Mouse (Mus musculus) splenic B cell, adult 2 months (primary cell): Measurements from ENCODE around the gene Zfp108.

Source experiments
- DNase-seq: peaks from one replicate; pipeline ENCODE4 v3.0.0-alpha.2; 2011; ENCODE audit warnings: low read depth, low spot score
- H3K27me3 ChIP-seq: 2 replicates; pipeline ENCODE4 v1.6.1; 2012; ENCODE audit warnings: mild to moderate bottlenecking, low read length, moderate library complexity, mixed read lengths; ENCODE audit not compliant: control insufficient read depth, poor library complexity, insufficient read depth, severe bottlenecking
- H3K36me3 ChIP-seq: 2 replicates; pipeline ENCODE4 v1.6.1; 2012; ENCODE audit warnings: mild to moderate bottlenecking, low read length, moderate library complexity, mixed read lengths; ENCODE audit not compliant: control insufficient read depth, poor library complexity, insufficient read depth, severe bottlenecking

The Zfp108 gene

GRCm38 (mm10) chr7:24254633-24255474 lies at the start of gene Zfp108:
Gene Zfp108, plus strand, starts transcription at chr7:24254794.
- peak; percentile 39 for DNase-seq
- Histone ChIP-seq H3K27me3 (no peaks in the 10 kb centered on the region), H3K36me3 (no peaks in the 10 kb centered on the region)

DNA sequence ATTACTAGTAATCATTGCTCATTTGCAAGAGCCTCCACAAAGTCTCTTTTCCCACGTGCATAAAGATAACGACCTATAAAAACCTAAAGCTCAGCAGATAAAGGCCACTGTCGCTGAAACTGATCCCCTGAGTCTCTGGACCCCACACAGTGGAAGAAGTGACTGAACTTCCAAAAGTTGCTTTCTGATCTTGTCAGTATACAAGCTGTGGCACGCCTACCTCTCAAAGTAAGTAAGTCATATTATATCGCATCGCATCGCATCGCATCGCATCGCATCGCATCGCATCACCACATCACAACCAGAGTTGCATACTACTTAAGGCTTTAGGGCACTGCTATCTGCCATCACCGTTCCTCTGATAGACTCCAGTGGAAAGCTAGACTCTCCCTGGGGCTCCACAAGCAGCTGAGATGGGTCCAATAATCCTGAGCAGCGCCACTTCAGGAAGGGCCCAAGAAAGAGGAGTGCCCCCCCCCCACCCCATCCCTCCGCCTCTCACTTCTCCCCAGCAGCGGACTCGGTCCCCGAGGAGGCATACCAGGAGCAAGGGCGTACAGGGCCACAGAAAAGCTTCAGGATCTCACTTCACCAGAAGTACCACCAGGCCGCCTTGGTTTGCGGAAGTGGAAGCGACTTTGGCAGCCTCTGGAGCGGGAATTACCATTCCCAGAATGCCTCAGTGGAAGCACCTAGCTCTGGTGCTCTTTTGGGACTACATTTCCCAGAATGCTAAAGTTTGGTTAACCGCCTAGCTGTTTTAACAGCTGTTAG lies 46.9 kb upstream of the Zfp108 start:
- H3K27me3 ChIP-seq = no peaks in the 10 kb centered on the region
- no peak for DNase-seq
- H3K36me3 ChIP-seq = no peaks in the 10 kb centered on the region

GRCm38 (mm10) chr7:24208282-24208886 lies 46.2 kb upstream of the Zfp108 start:
- H3K36me3 ChIP-seq = no peaks in the 10 kb centered on the region
- DNase-seq = no peak
- H3K27me3 ChIP-seq = no peaks in the 10 kb centered on the region

- no peaks in the 10 kb centered on the region; the same call in 1 of the 2 replicates for H3K27me3 ChIP-seq
Observed at GRCm38 (mm10) chr7:24210296-24210695, 44.3 kb upstream of the Zfp108 start.

GRCm38 (mm10) chr7:24211343-24211742 lies 43.3 kb upstream of the Zfp108 start, which contains the start of gene Zfp111:
Gene Zfp111, minus strand, starts transcription at chr7:24211443.
- DNase-seq = no peak
- Histone ChIP-seq H3K27me3 (no peaks in the 10 kb centered on the region; the same call in 1 of the 2 replicates), H3K36me3 (no peaks in the 10 kb centered on the region)

More at GRCm38 (mm10) chr7:24210296-24210695, 44.3 kb upstream of the Zfp108 start:
- no peak for DNase-seq
- H3K36me3 ChIP-seq = no peaks in the 10 kb centered on the region

GRCm38 (mm10) chr7:24237040-24237791 lies 17.4 kb upstream of the Zfp108 start, which contains the start of gene Zfp109:
Gene Zfp109, minus strand, starts transcription at chr7:24237560.
- DNase-seq = peak; percentile 27
- H3K27me3 ChIP-seq = no peaks in the 10 kb centered on the region; the same call in 1 of the 2 replicates
- H3K36me3 ChIP-seq = no peaks in the 10 kb centered on the region

- Histone ChIP-seq H3K27me3 (no peaks in the 10 kb centered on the region), H3K36me3 (no peaks in the 10 kb centered on the region)
- no peak for DNase-seq
Observed at GRCm38 (mm10) chr7:24253779-24254615, 597 bp upstream of the Zfp108 start.

GRCm38 (mm10) chr7:24259306-24259999 lies 4.9 kb downstream of the Zfp108 start:
- DNase-seq = no peak
- H3K27me3 ChIP-seq = no peaks in the 10 kb centered on the region
- H3K36me3 ChIP-seq = no peaks in the 10 kb centered on the region

DNA sequence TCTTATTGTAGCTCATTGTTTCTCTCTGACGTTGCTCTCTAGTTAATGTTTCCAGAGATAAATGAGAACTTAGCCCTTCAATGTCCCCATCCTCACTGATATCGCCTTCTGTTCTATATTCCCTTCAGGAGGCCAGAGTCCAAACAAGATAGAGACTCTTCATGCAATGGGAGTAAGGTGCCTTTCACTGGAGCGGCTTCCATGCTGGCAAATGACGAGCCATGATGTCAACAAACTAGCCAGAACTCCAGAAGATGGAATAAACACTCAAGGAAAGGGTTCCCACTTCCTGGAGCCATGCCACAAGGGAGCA lies 5.4 kb downstream of the Zfp108 start:
- no peak for DNase-seq
- H3K36me3 ChIP-seq = no peaks in the 10 kb centered on the region
- H3K27me3 ChIP-seq = no peaks in the 10 kb centered on the region

DNA sequence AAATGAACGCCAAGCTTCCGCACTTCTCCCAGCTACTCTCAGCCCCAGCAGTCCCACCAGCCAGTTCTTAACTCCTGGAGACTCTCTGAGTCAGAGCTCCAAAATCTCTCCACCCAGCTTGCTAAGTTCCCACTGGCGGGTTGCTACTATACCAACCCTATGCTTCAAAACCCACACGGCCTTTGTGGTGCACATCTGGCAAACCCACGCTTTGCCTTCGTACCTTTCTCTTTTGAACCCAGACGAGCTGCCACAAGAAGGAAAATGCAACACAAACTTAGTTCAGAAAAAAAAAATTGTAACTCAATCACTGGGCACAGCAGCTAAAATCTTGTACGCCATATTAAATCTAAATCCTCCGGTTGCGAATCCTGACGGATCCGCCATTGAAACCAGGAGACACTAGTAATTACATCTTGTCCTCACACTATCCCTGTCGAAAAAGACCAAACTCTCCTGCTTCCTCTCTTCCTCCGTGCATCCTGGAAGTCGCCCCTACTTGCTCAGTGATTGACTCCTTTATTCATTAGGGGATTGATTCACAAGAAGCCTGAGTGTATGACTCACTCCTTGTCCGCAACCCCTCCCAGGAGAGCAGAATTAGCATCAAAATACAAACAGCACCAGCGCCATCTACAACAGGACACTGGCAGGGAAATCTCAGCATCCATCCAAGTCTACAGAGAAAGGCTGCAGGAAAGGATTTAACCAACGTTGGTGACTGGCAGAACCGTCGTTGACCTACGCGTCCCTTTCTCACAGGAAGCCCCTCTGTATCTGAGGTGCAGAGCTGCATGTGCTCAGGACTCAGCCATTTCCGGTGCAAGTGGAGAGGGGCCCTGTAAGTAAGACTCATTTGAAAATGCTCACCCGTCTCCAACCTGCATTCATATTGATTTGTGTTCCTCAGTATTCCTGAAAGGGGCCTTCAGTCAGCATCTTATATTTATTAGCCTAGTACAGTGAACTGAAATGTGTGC lies 13.9 kb downstream of the Zfp108 start:
- Histone ChIP-seq H3K27me3 (no peaks in the 10 kb centered on the region), H3K36me3 (no peaks in the 10 kb centered on the region)
- no peak for DNase-seq

DNA sequence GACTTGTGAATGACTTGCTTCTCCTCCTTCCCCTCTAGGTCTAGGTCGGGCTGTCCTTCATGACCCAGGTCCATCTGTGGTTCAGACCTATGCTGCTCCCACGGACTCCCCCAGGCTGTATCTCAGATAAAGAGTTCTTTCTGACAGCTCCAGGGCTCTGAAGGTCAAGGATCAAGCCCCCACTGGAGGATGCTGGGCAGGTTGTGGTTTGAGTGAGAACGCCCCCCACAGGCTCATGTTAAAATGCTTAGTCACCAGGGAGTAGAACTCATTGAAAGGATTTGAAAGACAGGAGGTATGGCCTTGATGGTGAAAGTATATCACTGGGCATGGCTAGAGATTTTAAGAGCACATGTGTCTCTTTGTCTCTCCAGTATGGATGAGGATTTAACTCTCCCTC lies 14.7 kb downstream of the Zfp108 start:
- no peak for DNase-seq
- no peaks in the 10 kb centered on the region for H3K36me3 ChIP-seq

GRCm38 (mm10) chr7:24269667-24270287 lies 15.2 kb downstream of the Zfp108 start:
- no peaks in the 10 kb centered on the region for H3K36me3 ChIP-seq
- H3K27me3 ChIP-seq = no peaks in the 10 kb centered on the region
- DNase-seq = no peak

More for the DNA sequence above, 14.7 kb downstream of the Zfp108 start:
- H3K27me3 ChIP-seq = no peaks in the 10 kb centered on the region
